Mouse (Mus musculus): ENCODE results near the gene Elf2. TPM values are rescaled to one million over a fixed set of nuclear protein-coding genes. Genes with fewer than 3 reads are reported as not detected.

Gene Elf2
- 56.6 and 59.3 TPM in 2 replicates for polyA plus RNA-seq (2016; fragmentation: Nextera tagmentation; extraction: Ambion mirVana)

GRCm38 (mm10) chr3:51340552-51341267, at the start of gene Elf2:
Elf2 (minus strand) TSS chr3:51340663.
- peak within 1 kb of the TSS; percentile 90 for H3K9ac ChIP-seq (replicated peaks)
- no peaks in the 10 kb centered on the region for H3K9me3 ChIP-seq
- H3K4me2 ChIP-seq = peak within 1 kb of the TSS; percentile 85
- peak; percentile 81 for ATAC-seq (ENCODE audit: insufficient number of reproducible peaks, insufficient read depth, low FRiP score, low TSS enrichment, low read depth)
- H3K27ac ChIP-seq = peak within 1 kb of the TSS; percentile 98
- WGBS = under 1% methylated on average over 77 of the region's 87 CpGs
- H3K4me3 ChIP-seq (replicated peaks) = peak within 1 kb of the TSS; percentile 95
- H3K27me3 ChIP-seq = no peaks in the 10 kb centered on the region
- no peaks in the 10 kb centered on the region for H3K36me3 ChIP-seq
- peaks cover 3% of the 10 kb centered on the region for H3K4me1 ChIP-seq (replicated peaks)

GRCm38 (mm10) chr3:51388904-51389303, 48.4 kb upstream of the Elf2 start:
- 8% methylated on average over 13 of the region's 13 CpGs for WGBS
- H3K27me3 ChIP-seq = peaks cover 15% of the 10 kb centered on the region
- H3K4me3 ChIP-seq (replicated peaks) = peak overlapping the region; percentile 27
- no peak overlapping the region for H3K27ac ChIP-seq
- H3K9ac ChIP-seq (replicated peaks) = peak overlapping the region; percentile 44
- H3K4me2 ChIP-seq = peak overlapping the region; percentile 55
- no peak for ATAC-seq (ENCODE audit: insufficient number of reproducible peaks, insufficient read depth, low FRiP score, low TSS enrichment, low read depth)
- no peaks in the 10 kb centered on the region for H3K36me3 ChIP-seq
- H3K4me1 ChIP-seq (replicated peaks) = no peaks in the 10 kb centered on the region; the same call in 1 of the 2 replicates
- H3K9me3 ChIP-seq = no peaks in the 10 kb centered on the region

- H3K27me3 ChIP-seq = peaks cover 15% of the 10 kb centered on the region
- H3K4me2 ChIP-seq = no peak overlapping the region
- no peak overlapping the region for H3K4me3 ChIP-seq (replicated peaks)
- no peak overlapping the region for H3K27ac ChIP-seq
- no peak for ATAC-seq (ENCODE audit: insufficient number of reproducible peaks, insufficient read depth, low FRiP score, low TSS enrichment, low read depth)
- no peaks in the 10 kb centered on the region for H3K9me3 ChIP-seq
- no peaks in the 10 kb centered on the region; the same call in 1 of the 2 replicates for H3K4me1 ChIP-seq (replicated peaks)
- no peak overlapping the region for H3K9ac ChIP-seq (replicated peaks)
- H3K36me3 ChIP-seq = no peaks in the 10 kb centered on the region
- WGBS = 70% methylated on average over 8 of the region's 8 CpGs
These were observed 47.5 kb upstream of the Elf2 start for GRCm38 (mm10) chr3:51387868-51388381.

GRCm38 (mm10) chr3:51387134-51387451, 46.6 kb upstream of the Elf2 start:
- H3K36me3 ChIP-seq = no peaks in the 10 kb centered on the region
- H3K9ac ChIP-seq (replicated peaks) = no peak overlapping the region
- H3K27ac ChIP-seq = no peak overlapping the region
- H3K27me3 ChIP-seq = peaks cover 15% of the 10 kb centered on the region
- no peak overlapping the region for H3K4me3 ChIP-seq (replicated peaks)
- 85% methylated on average over 3 of the region's 3 CpGs for WGBS
- H3K9me3 ChIP-seq = no peaks in the 10 kb centered on the region
- no peak for ATAC-seq (ENCODE audit: insufficient number of reproducible peaks, insufficient read depth, low FRiP score, low TSS enrichment, low read depth)
- H3K4me2 ChIP-seq = no peak overlapping the region
- H3K4me1 ChIP-seq (replicated peaks) = no peaks in the 10 kb centered on the region; the same call in 1 of the 2 replicates

GRCm38 (mm10) chr3:51386441-51387133, 46.1 kb upstream of the Elf2 start:
- 42% methylated on average over 12 of the region's 12 CpGs for WGBS
- Histone ChIP-seq H3K4me2 (no peak overlapping the region), H3K4me3 (replicated peaks) (no peak overlapping the region), H3K27ac (no peak overlapping the region), H3K4me1 (replicated peaks) (no peaks in the 10 kb centered on the region; the same call in 1 of the 2 replicates), H3K9ac (replicated peaks) (no peak overlapping the region), H3K36me3 (no peaks in the 10 kb centered on the region), H3K27me3 (peaks cover 15% of the 10 kb centered on the region), H3K9me3 (no peaks in the 10 kb centered on the region)
- no peak for ATAC-seq (ENCODE audit: insufficient number of reproducible peaks, insufficient read depth, low FRiP score, low TSS enrichment, low read depth)

GRCm38 (mm10) chr3:51383409-51383808, 42.9 kb upstream of the Elf2 start:
- 79% methylated on average over 12 of the region's 12 CpGs for whole genome bisulfite sequencing
- Histone ChIP-seq H3K9me3 (no peaks in the 10 kb centered on the region), H3K27ac (no peak overlapping the region), H3K27me3 (peaks cover 5% of the 10 kb centered on the region; the same call in 1 of the 2 replicates), H3K4me2 (no peak overlapping the region), H3K4me3 (replicated peaks) (no peak overlapping the region), H3K4me1 (replicated peaks) (peaks cover 5% of the 10 kb centered on the region; the same call in 1 of the 2 replicates), H3K36me3 (no peaks in the 10 kb centered on the region), H3K9ac (replicated peaks) (no peak overlapping the region)
- ATAC-seq (ENCODE audit: insufficient number of reproducible peaks, insufficient read depth, low FRiP score, low TSS enrichment, low read depth) = no peak

GRCm38 (mm10) chr3:51380660-51381014, 40.2 kb upstream of the Elf2 start:
- peaks cover 5% of the 10 kb centered on the region; the same call in 1 of the 2 replicates for H3K4me1 ChIP-seq (replicated peaks)
- H3K4me3 ChIP-seq (replicated peaks) = no peak overlapping the region
- no peak overlapping the region for H3K4me2 ChIP-seq
- 79% methylated on average over 2 of the region's 5 CpGs for WGBS
- no peak overlapping the region for H3K9ac ChIP-seq (replicated peaks)
- no peaks in the 10 kb centered on the region for H3K36me3 ChIP-seq
- no peak for ATAC-seq (ENCODE audit: insufficient number of reproducible peaks, insufficient read depth, low FRiP score, low TSS enrichment, low read depth)
- H3K27me3 ChIP-seq = no peaks in the 10 kb centered on the region
- no peak overlapping the region for H3K27ac ChIP-seq
- no peaks in the 10 kb centered on the region for H3K9me3 ChIP-seq

GRCm38 (mm10) chr3:51379786-51380659, 39.6 kb upstream of the Elf2 start:
- no peak overlapping the region for H3K4me2 ChIP-seq
- 76% methylated on average over 5 of the region's 5 CpGs for WGBS
- H3K9ac ChIP-seq (replicated peaks) = no peak overlapping the region
- H3K9me3 ChIP-seq = no peaks in the 10 kb centered on the region
- no peak for ATAC-seq (ENCODE audit: insufficient number of reproducible peaks, insufficient read depth, low FRiP score, low TSS enrichment, low read depth)
- no peaks in the 10 kb centered on the region for H3K27me3 ChIP-seq
- H3K36me3 ChIP-seq = no peaks in the 10 kb centered on the region
- peaks cover 5% of the 10 kb centered on the region; the same call in 1 of the 2 replicates for H3K4me1 ChIP-seq (replicated peaks)
- H3K27ac ChIP-seq = no peak overlapping the region
- H3K4me3 ChIP-seq (replicated peaks) = no peak overlapping the region

GRCm38 (mm10) chr3:51378665-51378946, 38.1 kb upstream of the Elf2 start:
- peak overlapping the region; percentile 14 for H3K4me3 ChIP-seq (replicated peaks)
- no peaks in the 10 kb centered on the region for H3K36me3 ChIP-seq
- H3K4me1 ChIP-seq (replicated peaks) = peaks cover 5% of the 10 kb centered on the region; the same call in 1 of the 2 replicates
- no peaks in the 10 kb centered on the region for H3K27me3 ChIP-seq
- H3K9ac ChIP-seq (replicated peaks) = 0 out of 2 replicates have a peak overlapping the region, but pooled peaks have one; percentile 40
- H3K27ac ChIP-seq = no peak overlapping the region
- H3K4me2 ChIP-seq = peak overlapping the region; percentile 47
- no peak for ATAC-seq (ENCODE audit: insufficient number of reproducible peaks, insufficient read depth, low FRiP score, low TSS enrichment, low read depth)
- no peaks in the 10 kb centered on the region for H3K9me3 ChIP-seq
- WGBS = 73% methylated on average over 3 of the region's 3 CpGs

GRCm38 (mm10) chr3:51377878-51378664, 37.6 kb upstream of the Elf2 start:
- no peak for ATAC-seq (ENCODE audit: insufficient number of reproducible peaks, insufficient read depth, low FRiP score, low TSS enrichment, low read depth)
- 45% methylated on average over 31 of the region's 31 CpGs for WGBS
- Histone ChIP-seq H3K4me2 (peak overlapping the region; percentile 47), H3K9me3 (no peaks in the 10 kb centered on the region), H3K9ac (replicated peaks) (peak overlapping the region; percentile 40; the same call in 1 of the 2 replicates), H3K4me1 (replicated peaks) (peaks cover 5% of the 10 kb centered on the region; the same call in 1 of the 2 replicates), H3K27ac (no peak overlapping the region), H3K4me3 (replicated peaks) (peak overlapping the region; percentile 14), H3K27me3 (no peaks in the 10 kb centered on the region), H3K36me3 (no peaks in the 10 kb centered on the region)
